Mouse (Mus musculus): ENCODE data around the gene Crygn.

DNA sequence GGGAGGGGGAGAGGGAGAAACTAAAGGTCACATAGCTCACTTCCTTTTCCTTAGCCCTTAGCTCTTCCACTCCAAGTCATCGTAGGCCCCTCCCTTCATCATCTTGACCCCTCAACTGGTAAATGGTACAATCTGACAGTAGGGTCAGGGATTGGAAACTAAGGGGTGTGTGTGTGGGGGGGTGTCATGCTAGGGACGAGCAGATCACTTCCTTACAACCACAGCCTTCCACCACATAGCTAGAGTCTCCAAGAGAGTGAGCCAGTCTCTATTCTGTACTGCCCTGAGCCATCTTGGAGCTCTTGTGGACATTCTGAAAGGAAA lies 5.7 kb downstream of the Crygn start:
- TF ChIP-seq CTCF (IDR thresholded peaks at IDR 0.05; ENCODE audit: control insufficient read depth, insufficient read depth, low read length) (no peak), POLR2A (IDR thresholded peaks at IDR 0.05; ENCODE audit: borderline replicate concordance, control insufficient read depth, low read depth, low read length) (no peak)

Data from bone marrow, adult 2 months (tissue).